Mouse (Mus musculus) lung, adult 18-20 months (tissue): ENCODE measurements at regions not wholly inside any gene's neighbourhood (a gene's known extent, or its start where the extent isn't known, plus 50 kb on each side); places are given as distances from the start of the nearest gene placed in this dataset.

Experiments used
- DNase-seq, 2 experiments: peaks; one replicate each; pipeline ENCODE4 v3.0.0; 2022; ENCODE audit warnings: mixed read lengths in 2 of 2

DNA sequence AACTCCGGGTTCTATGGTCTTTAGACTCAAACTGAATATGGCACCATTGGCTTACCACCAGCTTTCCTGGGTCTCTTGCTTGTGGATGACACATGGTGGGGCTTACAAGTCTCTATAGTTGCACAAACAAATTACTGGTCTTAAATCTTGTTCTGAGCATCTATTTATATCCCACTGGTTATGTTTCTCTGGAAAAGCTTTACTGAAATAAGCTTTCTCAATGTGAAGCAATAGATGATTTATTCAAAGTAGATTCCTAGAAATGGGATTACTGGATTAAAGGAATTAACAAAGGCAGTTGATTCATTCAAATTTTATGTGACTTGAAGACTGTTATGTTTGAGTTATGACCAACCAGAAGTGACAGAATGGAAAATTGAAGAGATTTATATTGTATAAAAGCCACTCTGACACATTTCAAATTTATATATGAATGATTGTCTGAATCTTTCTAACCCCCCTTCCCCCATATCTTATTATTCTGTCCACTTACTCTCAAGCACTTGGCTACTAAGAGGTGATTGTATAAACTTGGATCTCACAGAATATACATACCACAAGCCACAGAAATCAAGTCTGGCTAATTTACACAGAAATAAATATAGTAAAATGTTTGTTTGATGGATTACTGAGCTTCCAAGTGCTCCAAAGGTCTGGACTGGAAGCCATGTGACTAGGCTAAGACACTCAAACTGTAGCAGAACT is 113.4 kb upstream of the C1qtnf3 start:
- DNase-seq, result no peak

DNA sequence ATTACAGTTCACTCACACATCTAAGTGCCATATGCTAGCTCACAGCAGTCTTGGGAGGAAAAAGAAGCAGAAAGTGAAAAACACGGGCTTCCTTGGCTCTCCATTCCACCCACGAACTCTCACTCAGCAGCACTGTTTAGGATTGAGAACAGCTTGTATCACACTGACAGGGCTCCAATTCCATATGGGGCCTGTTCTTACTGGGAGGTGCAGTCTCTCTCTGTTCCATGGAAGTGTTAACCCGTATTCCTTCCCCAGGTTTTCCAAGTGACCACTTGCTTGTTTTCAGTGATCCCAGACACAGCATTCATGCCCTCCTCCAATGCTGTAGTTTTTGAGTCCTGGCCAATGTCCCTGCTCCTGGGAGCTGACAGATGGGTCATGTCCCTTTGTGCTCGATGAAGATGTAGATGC is 111.5 kb upstream of the C1qtnf3 start:
- DNase-seq, result no peak

DNA sequence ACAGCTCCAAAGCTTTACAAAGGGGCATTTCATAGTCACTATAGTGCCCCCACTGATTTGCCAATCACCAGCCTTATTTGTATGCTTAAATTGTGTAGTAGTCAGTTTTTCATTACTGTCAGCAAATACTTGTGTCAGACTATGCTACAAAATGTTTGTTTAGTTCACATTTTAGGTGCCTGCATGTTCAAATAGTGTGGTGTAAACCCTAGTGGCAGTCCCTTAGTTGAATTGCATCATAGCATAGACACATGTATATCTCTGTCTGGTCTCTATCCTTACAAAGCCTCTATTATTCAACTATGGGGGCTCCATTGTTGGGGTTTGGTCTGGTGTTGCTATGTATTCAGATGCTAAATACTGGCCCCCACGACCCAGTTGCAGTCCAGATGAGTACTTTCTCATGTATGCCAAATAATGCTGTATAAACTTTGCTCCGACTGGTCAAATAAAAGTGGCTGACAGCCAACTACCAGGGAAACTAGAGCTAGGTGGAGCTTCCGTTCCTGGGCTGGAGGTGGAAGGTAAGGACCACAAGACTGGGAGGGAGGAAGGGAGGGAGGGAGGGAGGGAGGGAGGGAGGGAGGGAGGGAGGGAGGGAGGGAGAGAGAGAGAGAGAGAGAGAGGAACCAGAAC is 109.0 kb upstream of the C1qtnf3 start:
- DNase-seq, result no peak

DNA sequence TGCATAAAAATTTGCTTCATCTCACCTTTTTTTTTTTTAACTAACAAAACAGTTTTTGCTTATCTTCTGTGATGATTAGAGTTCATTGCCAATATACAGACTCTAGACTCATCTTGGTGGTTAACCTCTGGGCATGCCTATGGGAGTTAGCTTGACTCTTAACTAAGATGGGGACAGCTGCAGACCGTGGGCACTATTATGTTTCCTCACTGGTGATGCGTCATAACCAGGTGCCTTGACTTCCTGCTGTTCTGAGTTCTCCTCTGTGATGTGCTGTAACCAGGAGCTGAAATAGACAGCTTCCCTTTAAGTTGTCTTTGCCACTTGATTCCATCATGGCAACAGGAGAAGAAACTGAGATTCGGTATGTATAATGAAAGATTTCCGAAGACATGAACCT is 105.4 kb upstream of the C1qtnf3 start:
- no peak for DNase-seq

DNA sequence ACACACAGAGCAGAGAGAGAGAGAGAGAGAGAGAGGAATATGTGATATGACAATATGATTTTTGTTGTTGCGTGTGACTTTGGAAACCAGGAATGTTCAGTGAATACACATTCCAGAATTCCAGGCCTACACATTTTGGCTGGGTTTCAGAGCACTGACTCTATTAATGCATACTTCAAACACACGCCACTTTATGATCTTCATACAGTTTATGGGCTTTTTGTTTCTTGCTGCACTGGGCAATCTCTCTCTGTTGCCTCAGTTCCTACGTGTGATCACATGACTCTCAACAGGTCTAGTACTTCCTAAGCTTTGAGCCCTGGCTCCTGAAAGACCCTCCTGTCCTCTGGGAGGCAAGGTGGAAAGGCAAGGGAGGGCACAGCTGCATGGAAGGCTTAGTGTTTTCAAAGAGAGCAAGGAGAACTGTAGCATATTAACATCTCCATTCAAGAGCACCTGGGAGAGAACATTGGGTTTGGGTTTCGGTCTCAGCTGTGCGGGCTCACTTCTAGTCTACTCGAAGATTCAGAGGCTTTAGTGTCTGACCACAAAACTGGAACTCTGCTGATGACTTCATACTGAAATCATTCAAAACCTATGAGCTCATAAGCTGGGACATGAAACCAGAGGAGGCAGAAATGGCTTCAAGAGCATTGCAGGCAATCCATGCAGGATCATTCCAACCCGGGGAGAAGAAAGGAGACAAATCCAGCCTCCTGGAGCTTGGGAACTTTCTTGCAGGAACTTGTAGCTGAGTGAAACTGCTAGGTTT is 87.9 kb upstream of the C1qtnf3 start:
- DNase-seq, result no peak

DNA sequence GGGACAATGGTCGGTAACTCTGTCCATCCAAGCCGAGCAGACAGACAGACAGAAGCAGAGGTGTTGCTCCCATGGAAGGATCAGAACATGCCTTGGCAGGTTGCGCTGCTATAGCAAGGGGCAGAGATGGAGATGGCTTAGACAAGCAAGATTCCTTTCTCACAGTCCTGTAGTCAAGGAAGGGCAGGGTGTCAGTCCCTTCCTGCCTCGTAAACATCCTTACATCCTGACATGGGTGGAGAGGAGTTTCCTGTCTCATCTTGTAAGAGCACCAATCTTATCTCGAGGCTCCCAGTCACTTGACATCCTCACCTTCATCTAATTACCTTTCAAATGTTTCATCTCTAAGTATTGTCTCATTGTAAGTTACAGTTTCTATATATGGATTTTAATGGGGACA is 87.0 kb upstream of the C1qtnf3 start:
- peak; percentile 9 to 30 for DNase-seq

DNA sequence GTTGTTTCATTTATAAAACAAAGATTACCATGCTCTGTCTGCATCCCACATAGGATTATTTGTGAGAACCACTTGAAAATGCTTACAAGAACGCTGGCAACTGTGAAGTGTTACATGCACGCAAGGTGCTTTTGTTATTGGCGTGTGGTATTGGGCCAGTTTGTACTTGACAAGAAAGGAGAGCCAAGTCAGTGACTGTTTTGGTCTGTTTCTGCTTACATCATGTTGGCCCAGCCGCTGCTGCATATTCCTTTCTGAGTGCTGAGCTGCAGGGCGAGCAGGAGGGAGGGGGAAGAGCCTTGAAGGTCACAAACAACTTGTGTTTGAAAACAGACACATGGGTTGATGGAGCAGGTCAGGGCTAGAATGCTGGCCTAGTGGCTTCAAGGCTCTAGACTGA is 85.3 kb upstream of the C1qtnf3 start:
- DNase-seq, result peak; percentile 62 to 72

DNA sequence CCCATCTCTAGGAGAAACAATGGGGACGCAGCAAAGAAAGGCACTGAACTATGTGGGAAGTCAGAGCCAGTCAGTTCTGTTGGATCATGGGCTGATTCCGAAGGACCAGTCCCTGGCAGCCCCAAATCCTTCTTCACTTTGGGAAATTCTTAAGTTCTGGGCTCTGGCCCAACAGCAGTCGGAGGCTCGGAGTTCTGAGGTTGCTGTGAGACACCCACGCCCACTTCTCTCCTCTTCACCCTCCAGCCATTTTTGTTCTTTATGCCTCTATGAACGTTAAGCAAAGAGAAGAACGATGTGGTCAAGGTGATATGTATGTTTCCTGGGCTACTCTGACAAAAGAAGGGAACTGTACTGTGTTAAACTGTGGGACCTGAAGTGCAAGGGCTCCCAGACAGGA is 84.0 kb upstream of the C1qtnf3 start:
- DNase-seq, result no peak

DNA sequence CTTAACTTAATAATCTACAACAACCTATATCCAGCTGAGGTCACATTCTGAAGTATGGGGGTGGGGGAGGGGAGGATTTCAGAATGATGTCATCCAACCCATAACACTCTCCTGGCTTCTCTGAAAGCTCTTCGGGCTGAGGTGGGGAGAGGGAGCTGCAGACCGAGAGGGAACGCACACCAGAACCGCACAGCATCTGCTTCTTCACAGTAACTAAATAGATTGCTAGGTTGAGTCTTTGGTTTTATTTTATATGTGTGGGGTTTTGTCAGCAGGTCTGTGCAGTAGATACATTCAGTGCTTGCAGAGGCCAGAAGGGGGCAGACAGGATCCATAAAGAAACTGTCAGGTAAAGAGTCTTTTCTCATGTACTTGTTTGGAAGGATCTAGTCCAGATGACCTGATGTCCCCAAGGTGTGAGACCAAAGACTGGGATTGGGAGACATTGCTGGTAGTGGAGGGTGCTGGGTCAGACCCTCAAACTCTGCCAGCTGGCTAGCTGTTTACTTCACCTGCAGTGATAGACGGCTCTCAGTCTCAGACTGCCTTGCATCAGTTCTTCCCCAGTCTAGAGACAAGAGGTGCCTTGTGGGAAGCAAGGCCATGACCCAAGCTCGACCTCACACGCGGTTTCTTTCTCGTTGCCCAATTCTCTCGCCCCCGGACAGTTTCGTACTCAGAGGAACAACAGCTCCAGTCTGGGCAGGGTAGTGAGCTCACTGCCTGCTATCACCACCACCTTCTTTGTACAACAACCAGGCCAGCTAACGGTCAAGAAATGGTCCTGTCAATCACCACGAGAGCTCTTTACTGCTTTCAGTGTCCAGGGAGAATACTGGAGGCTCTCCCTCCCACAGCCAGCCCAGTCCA is 83.2 kb upstream of the C1qtnf3 start:
- peak; percentile 43 to 52 for DNase-seq

DNA sequence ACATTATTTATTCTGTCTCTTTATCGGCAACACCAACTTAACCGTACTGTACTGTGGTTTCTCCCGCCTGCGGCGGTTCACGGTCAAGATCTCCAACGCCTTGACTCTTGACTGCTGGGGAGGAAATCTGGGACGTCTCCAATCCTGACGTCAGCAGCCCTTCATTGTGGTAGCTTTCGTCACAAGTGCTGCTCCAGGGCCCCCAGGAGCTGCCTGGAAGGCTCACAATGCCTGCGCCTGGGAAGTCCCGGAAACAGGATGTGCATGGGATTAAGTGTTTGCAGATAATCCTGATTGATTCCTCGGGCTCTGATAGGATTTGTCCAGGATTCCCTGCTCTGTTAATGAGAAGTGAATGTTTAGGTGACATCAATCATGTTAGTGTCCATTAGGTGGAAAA is 82.3 kb upstream of the C1qtnf3 start:
- DNase-seq, result peak; percentile 77 to 87

DNA sequence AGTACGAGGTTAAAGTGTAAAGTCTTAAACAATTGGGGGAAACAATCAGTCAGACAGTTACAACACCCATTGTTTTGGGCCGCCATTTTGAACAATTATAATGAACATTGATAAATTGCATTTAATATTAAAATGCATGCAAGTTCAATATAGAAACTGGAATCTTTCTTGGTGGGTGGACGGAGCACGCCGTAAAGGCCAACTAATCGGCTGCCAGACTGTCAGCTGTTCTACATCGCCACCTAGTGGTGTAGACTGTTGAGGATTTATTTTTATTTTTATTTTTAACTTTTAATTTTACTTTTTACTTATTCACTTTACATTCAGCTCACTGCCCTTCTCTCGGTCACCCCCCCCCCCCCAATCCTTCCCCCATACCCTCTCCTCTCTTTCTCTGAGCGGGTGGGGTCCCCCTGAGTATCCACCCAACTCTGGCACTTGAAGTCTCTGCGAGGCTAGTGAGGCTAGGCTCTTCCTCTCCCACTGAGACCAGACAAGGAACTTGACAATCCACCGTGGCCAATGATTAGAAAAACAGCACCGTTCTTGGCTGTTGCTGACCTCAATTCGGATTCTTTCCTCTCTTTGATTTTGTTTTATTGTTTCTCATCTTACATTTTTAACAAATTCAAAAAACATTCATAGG is 79.7 kb upstream of the C1qtnf3 start:
- DNase-seq, result no peak

DNA sequence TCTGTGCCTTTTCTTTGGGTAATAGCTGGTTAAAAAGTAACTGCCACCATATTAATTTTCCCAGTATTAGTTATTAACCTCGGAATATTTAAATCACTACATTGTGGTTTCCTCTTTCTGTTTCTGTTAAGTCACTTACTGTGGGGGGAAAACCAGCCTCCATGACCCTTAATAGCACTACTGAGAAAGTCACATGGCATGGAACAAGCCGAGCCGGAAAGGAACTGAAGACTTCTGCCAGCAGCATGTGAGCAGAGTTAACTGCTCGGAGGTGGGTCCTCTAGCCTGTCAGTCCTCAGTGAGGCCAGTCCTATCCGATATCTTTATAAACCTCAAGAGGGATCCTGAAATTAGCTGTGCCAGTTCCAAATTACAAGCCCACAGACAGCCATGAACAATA is 75.8 kb upstream of the C1qtnf3 start:
- peak in 1 of 2 experiments; percentile 19 for DNase-seq

DNA sequence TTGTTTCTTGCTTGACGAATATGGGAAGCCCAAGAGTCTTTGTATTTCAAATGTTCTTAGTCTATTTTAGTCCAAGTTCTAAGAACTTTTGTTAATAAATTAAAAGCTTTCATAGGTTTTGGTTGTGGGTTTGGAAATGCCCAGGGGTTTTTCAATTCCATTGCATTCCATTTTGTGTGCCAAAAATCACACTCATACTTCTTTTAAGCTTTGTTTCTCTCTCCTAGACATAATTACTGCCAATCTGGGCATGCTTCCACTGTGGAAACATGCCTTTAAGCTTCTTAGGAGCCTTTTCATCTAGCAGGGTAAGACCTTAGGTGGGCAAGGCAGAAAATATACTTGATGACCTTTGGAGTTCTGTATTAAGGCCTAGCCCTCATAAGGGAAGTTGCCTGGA is 70.4 kb upstream of the C1qtnf3 start:
- no peak for DNase-seq

DNA sequence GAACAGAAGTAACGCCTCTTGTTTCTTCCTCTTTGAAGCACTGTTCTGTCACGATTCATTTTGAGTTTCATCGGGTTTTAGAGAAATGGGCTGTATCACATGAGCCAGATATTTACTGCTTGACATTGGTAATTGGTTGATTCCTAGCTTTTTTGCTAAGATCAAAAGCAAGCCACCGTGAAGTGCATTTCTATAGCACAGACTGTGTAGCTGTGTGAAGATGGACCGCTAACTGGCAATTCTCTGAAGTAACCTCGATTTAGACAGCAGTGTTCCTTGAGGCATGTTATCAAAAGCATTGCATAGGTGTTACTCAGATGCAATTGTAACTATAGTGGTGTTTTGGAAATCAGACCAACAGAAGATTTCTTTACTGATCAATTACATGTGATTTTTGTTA is 64.1 kb upstream of the C1qtnf3 start:
- DNase-seq, result no peak

DNA sequence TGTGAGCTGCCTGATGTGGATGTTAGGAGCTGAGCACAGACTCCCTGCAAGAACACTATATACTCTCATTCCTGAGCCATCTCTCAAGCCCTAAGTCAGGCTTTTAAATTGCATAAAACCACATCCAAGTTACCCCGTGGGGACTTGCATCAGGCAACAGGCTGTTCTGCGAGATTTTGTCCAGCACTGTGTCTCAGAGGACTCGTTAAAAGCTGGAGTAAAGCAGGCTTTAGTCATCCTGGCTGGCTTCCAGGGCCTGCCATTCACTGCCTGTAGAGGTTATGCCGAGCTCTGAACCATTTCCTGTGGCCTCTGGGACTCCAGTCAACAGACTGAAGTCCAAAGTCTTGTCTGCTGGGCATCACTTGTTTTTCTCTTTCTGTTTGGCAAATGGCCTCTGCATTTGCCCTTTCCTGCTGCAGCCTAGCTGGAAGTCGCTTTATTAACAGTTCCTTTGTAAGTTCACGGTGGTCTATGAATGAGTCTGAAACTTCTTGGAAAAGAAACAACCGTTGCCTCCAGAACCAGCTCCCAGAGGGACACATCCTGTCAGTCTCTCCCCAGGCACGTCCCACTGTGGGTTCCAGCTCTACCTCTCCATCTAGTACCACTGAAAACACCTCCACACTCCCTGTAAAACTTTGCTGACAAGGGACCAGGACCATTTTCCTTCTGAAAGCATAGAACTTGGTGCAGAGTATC is 61.8 kb upstream of the C1qtnf3 start:
- DNase-seq, result peak; percentile 52 to 59

DNA sequence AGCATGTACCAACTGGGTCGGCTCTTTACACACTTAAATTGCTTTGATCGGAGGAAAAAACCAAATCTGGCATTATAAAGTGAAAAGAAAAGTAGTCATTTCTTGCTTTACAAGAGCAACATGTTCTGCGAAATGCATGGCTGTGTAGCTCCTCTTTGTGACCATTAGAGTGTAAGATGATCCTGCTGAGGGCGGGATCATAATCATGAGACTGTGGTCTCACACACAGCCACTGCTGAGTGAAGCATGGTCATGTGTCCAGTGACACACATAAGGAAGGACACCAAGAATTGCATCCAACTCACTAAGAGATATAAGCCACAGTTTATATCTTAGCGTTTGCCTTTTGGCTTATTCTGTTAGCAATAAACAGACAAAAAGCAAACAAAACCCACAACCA is 53.8 kb upstream of the C1qtnf3 start:
- no peak for DNase-seq

DNA sequence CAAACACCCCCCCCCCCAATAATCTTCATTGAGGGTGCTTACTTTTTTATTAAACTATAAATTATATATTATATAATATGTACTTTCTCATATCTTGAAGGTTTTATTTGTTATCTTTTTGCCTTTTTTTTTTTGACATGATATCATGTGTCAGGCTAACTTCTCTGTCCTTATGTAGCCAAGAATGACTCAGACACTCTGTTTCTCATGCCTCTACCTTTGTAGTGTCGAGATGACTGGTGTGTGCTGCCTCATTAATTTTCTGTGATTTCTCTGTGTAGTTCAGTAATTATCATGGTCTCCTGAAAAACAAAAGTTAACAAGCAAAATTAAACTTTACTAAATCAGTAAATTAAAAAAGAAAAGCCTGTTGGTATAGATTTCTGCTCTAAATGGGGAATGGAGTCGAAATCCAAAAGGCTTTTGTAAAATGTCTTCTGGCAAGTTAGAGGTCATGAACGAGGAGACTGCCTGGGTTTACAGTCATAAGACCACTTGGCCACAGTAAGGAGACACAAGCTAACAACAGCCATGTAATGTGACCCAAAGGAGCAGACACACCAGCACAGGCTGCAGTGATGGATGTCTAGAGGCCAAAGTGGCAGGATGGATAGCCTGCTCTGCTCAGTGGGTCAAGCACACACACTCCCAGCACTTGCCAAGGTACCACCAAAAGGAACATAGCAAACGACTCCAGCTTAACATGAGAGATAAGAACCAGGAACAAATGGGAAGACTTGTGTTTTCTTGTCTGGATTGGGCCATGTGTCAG is 53.2 kb upstream of the C1qtnf3 start:
- DNase-seq, result no peak

DNA sequence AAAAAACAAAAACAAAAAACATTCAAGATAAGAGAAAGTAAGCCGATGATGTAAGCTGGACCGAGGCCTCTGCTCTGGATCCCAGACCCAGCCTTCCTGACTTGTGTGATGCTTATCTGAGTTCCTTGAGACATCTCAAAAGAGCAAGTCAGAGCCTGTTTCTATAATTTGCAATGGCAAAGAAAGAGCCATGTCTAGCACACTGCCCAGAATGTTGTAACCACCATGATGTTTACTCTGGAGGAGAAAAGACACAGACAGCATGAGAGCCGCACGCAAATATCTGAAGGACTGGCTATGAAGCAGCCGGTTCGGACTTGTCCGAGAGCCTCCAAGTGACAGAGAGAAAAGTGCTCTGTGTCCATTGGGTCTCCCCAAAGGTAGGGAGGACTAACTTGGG is 52.2 kb upstream of the C1qtnf3 start:
- DNase-seq, result no peak

DNA sequence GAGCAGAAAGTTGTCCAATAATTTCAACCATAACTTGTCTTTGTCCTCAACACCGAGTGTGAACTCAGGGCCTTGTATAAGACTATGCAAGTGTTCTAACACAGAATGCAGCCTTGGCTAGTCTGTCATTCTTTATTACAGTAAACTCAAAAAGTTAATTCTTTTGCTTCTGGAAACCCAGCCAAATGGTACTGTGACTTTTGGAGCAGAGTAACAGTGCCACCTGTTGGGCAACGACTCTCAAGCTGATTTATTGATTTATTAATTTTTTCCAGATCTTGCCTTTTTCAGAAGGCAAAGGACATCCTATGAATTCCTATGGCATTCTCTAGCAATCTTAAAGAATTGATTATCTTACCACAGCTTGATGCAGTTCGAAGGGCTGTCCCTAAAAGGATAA is 51.1 kb upstream of the C1qtnf3 start:
- peak; percentile 8 to 39 for DNase-seq

DNA sequence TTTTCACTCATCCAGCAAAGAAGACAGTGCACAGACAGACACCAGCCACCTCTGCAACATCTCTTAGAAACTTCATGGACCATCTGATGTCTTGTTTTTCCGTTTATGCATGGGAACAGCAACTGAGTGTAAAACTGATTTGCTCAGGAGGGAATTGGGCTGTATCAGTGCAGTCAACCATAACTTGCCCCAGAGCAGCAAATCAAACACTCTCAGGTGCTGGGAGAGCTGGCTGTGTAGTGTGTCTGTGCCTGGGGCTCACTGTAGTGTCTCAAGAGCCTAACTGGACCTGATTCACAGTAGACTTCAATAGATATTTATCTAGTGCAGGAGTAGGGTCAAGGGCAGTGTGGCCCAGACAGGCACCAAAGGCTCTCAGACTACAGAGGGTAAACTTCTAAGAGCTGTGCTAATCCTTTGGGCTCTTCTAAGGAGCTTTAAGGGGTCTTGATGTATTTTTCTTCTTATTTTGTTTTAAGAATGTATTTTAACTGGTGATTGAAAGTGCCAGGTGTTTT is 50.3 kb upstream of the C1qtnf3 start:
- no peak for DNase-seq
